Mouse (Mus musculus): ENCODE measurements around the gene Xrcc6. TPM values are rescaled to one million over a fixed set of nuclear protein-coding genes. Genes with fewer than 3 reads are reported as not detected.

Xrcc6 gene
- 23.7 TPM for polyA plus RNA-seq (2014; fragmentation: Illumina TruSeq; extraction: RNeasy Lipid Tissue Mini Kit (QIAGEN cat#74804); ENCODE audit: low read depth, low replicate concordance)

GRCm38 (mm10) chr15:81987646-81988045 lies at the start of gene Xrcc6:
TSS of gene Xrcc6 (plus strand) at chr15:81987835.

GRCm38 (mm10) chr15:81960171-81961077 lies 27.2 kb upstream of the Xrcc6 start, which contains the start of gene Pmm1:
TSS of gene Pmm1 (minus strand) at chr15:81960930.

GRCm38 (mm10) chr15:81980321-81980720 lies 7.3 kb upstream of the Xrcc6 start, which contains the start of gene 1700029P11Rik:
TSS of gene 1700029P11Rik (plus strand) at chr15:81980540.

GRCm38 (mm10) chr15:82033762-82034161 lies 46.1 kb downstream of the Xrcc6 start, which contains the start of gene Desi1:
TSS of gene Desi1 (minus strand) at chr15:82033862.

GRCm38 (mm10) chr15:82047080-82047883 lies 59.6 kb downstream of the Xrcc6 start, which contains the start of gene Snu13:
TSS of gene Snu13 (minus strand) at chr15:82047598.

GRCm38 (mm10) chr15:82058719-82059201 lies 71.1 kb downstream of the Xrcc6 start, which contains the start of gene 4930407I10Rik:
TSS of gene 4930407I10Rik (plus strand) at chr15:82059151.

GRCm38 (mm10) chr15:82069898-82070297 lies 82.3 kb downstream of the Xrcc6 start, which contains the start of gene Mei1:
TSS of gene Mei1 (plus strand) at chr15:82069996.

Other genes with a start within 250 kb of the Xrcc6 start
- gene Zc3h7b, start 242.8 kb upstream of the Xrcc6 start, polyA plus RNA-seq (2014; fragmentation: Illumina TruSeq; extraction: RNeasy Lipid Tissue Mini Kit (QIAGEN cat#74804); ENCODE audit: low read depth, low replicate concordance) = 38.4 TPM
- gene Rangap1, start 242.3 kb upstream of the Xrcc6 start, polyA plus RNA-seq (2014; fragmentation: Illumina TruSeq; extraction: RNeasy Lipid Tissue Mini Kit (QIAGEN cat#74804); ENCODE audit: low read depth, low replicate concordance) = 33.2 TPM
- gene Tef, start 185.4 kb upstream of the Xrcc6 start, polyA plus RNA-seq (2014; fragmentation: Illumina TruSeq; extraction: RNeasy Lipid Tissue Mini Kit (QIAGEN cat#74804); ENCODE audit: low read depth, low replicate concordance) = 55.8 TPM
- 26.1 TPM for gene Tob2, start 129.0 kb upstream of the Xrcc6 start, polyA plus RNA-seq (2014; fragmentation: Illumina TruSeq; extraction: RNeasy Lipid Tissue Mini Kit (QIAGEN cat#74804); ENCODE audit: low read depth, low replicate concordance)
- 40.8 TPM for gene Phf5a, start 115.9 kb upstream of the Xrcc6 start, polyA plus RNA-seq (2014; fragmentation: Illumina TruSeq; extraction: RNeasy Lipid Tissue Mini Kit (QIAGEN cat#74804); ENCODE audit: low read depth, low replicate concordance)
- 207 TPM for gene Aco2, start 115.5 kb upstream of the Xrcc6 start, polyA plus RNA-seq (2014; fragmentation: Illumina TruSeq; extraction: RNeasy Lipid Tissue Mini Kit (QIAGEN cat#74804); ENCODE audit: low read depth, low replicate concordance)
- 16.8 TPM for gene Polr3h, start 61.6 kb upstream of the Xrcc6 start, polyA plus RNA-seq (2014; fragmentation: Illumina TruSeq; extraction: RNeasy Lipid Tissue Mini Kit (QIAGEN cat#74804); ENCODE audit: low read depth, low replicate concordance)
- 6.1 TPM for gene Csdc2, start 51.1 kb upstream of the Xrcc6 start, polyA plus RNA-seq (2014; fragmentation: Illumina TruSeq; extraction: RNeasy Lipid Tissue Mini Kit (QIAGEN cat#74804); ENCODE audit: low read depth, low replicate concordance)
- gene Pmm1, start 26.9 kb upstream of the Xrcc6 start, polyA plus RNA-seq (2014; fragmentation: Illumina TruSeq; extraction: RNeasy Lipid Tissue Mini Kit (QIAGEN cat#74804); ENCODE audit: low read depth, low replicate concordance) = 39.8 TPM
- 2.9 TPM for gene 1700029P11Rik, start 7.3 kb upstream of the Xrcc6 start, polyA plus RNA-seq (2014; fragmentation: Illumina TruSeq; extraction: RNeasy Lipid Tissue Mini Kit (QIAGEN cat#74804); ENCODE audit: low read depth, low replicate concordance)
- 28.8 TPM for gene Desi1, start 46.0 kb downstream of the Xrcc6 start, polyA plus RNA-seq (2014; fragmentation: Illumina TruSeq; extraction: RNeasy Lipid Tissue Mini Kit (QIAGEN cat#74804); ENCODE audit: low read depth, low replicate concordance)
- 97.2 TPM for gene Snu13, start 59.8 kb downstream of the Xrcc6 start, polyA plus RNA-seq (2014; fragmentation: Illumina TruSeq; extraction: RNeasy Lipid Tissue Mini Kit (QIAGEN cat#74804); ENCODE audit: low read depth, low replicate concordance)
- 1.7 TPM for gene 4930407I10Rik, start 71.3 kb downstream of the Xrcc6 start, polyA plus RNA-seq (2014; fragmentation: Illumina TruSeq; extraction: RNeasy Lipid Tissue Mini Kit (QIAGEN cat#74804); ENCODE audit: low read depth, low replicate concordance)
- gene Mei1, start 82.2 kb downstream of the Xrcc6 start, polyA plus RNA-seq (2014; fragmentation: Illumina TruSeq; extraction: RNeasy Lipid Tissue Mini Kit (QIAGEN cat#74804); ENCODE audit: low read depth, low replicate concordance) = 0.10 TPM
- gene Ccdc134, start 140.1 kb downstream of the Xrcc6 start, polyA plus RNA-seq (2014; fragmentation: Illumina TruSeq; extraction: RNeasy Lipid Tissue Mini Kit (QIAGEN cat#74804); ENCODE audit: low read depth, low replicate concordance) = 15.4 TPM
- 73.8 TPM for gene Srebf2, start 159.3 kb downstream of the Xrcc6 start, polyA plus RNA-seq (2014; fragmentation: Illumina TruSeq; extraction: RNeasy Lipid Tissue Mini Kit (QIAGEN cat#74804); ENCODE audit: low read depth, low replicate concordance)
- gene Shisa8, start 225.0 kb downstream of the Xrcc6 start, polyA plus RNA-seq (2014; fragmentation: Illumina TruSeq; extraction: RNeasy Lipid Tissue Mini Kit (QIAGEN cat#74804); ENCODE audit: low read depth, low replicate concordance) = not detected
- gene Tnfrsf13c, start 236.5 kb downstream of the Xrcc6 start, polyA plus RNA-seq (2014; fragmentation: Illumina TruSeq; extraction: RNeasy Lipid Tissue Mini Kit (QIAGEN cat#74804); ENCODE audit: low read depth, low replicate concordance) = not detected